Mouse (Mus musculus): ENCODE results near the gene Snrpe. TPM values are rescaled to one million over a fixed set of nuclear protein-coding genes. Genes with fewer than 3 reads are reported as not detected.

The Snrpe gene
- polyA plus RNA-seq, 1 experiment from 2014 or later = 817 TPM

- Histone ChIP-seq H3K9me3 (ENCODE audit: low read depth, low read length) (no peaks in the 10 kb centered on the region), H3K36me3 (ENCODE audit: insufficient read depth) (peaks cover 75% of the 10 kb centered on the region), H3K4me1 (ENCODE audit: insufficient read depth) (no peaks in the 10 kb centered on the region), H3K4me3 (ENCODE audit: low read depth, low read length) (no peak overlapping the region), H3K27me3 (ENCODE audit: insufficient read depth, low read length) (no peaks in the 10 kb centered on the region), H3K27ac (ENCODE audit: low read depth) (no peak overlapping the region), H3K4me2 (no peak overlapping the region), H3K9ac (no peak overlapping the region)
- DNase-seq (no peak), ATAC-seq (ENCODE audit: insufficient read depth) (no peak)
- no peak for TF ChIP-seq CTCF (IDR thresholded peaks at IDR 0.05; ENCODE audit: low read depth)
- 75% methylated on average over 4 of the region's 4 CpGs for WGBS
Measured at GRCm38 (mm10) chr1:133603174-133603573, 6.9 kb downstream of the Snrpe start.

GRCm38 (mm10) chr1:133596298-133597007, 13.6 kb downstream of the Snrpe start:
- Histone ChIP-seq H3K4me1 (ENCODE audit: insufficient read depth) (no peaks in the 10 kb centered on the region), H3K9ac (no peak overlapping the region), H3K4me2 (no peak overlapping the region), H3K36me3 (ENCODE audit: insufficient read depth) (peaks cover 7% of the 10 kb centered on the region; the same call in 1 of the 2 replicates), H3K4me3 (ENCODE audit: low read depth, low read length) (no peak overlapping the region), H3K27ac (ENCODE audit: low read depth) (no peak overlapping the region), H3K9me3 (ENCODE audit: low read depth, low read length) (no peaks in the 10 kb centered on the region), H3K27me3 (ENCODE audit: insufficient read depth, low read length) (no peaks in the 10 kb centered on the region)
- TF ChIP-seq CTCF (IDR thresholded peaks at IDR 0.05; ENCODE audit: low read depth) = peak; percentile 57
- DNase-seq = peak; percentile 78
- WGBS = 7% methylated on average over 4 of the region's 4 CpGs
- ATAC-seq (ENCODE audit: insufficient read depth) = peak; percentile 49; the same call in 1 of the 2 replicates

- H3K9me3 ChIP-seq (ENCODE audit: low read depth, low read length) = no peaks in the 10 kb centered on the region
- no peak overlapping the region for H3K9ac ChIP-seq
- no peaks in the 10 kb centered on the region for H3K36me3 ChIP-seq (ENCODE audit: insufficient read depth)
- ATAC-seq (ENCODE audit: insufficient read depth) (no peak), DNase-seq (peak; percentile 33)
- H3K27me3 ChIP-seq (ENCODE audit: insufficient read depth, low read length) = no peaks in the 10 kb centered on the region
- peak; percentile 42; the same call in 1 of the 2 replicates for TF ChIP-seq CTCF (IDR thresholded peaks at IDR 0.05; ENCODE audit: low read depth)
- 68% methylated on average over 6 of the region's 6 CpGs for WGBS
- H3K4me1 ChIP-seq (ENCODE audit: insufficient read depth) = no peaks in the 10 kb centered on the region
- H3K27ac ChIP-seq (ENCODE audit: low read depth) = no peak overlapping the region
- no peak overlapping the region for H3K4me3 ChIP-seq (ENCODE audit: low read depth, low read length)
- no peak overlapping the region for H3K4me2 ChIP-seq
Measured at GRCm38 (mm10) chr1:133585995-133586537, 24.0 kb downstream of the Snrpe start.

- Histone ChIP-seq H3K9ac (no peak overlapping the region), H3K9me3 (ENCODE audit: low read depth, low read length) (peaks cover 1% of the 10 kb centered on the region), H3K4me3 (ENCODE audit: low read depth, low read length) (no peak overlapping the region), H3K27me3 (ENCODE audit: insufficient read depth, low read length) (no peaks in the 10 kb centered on the region), H3K4me1 (ENCODE audit: insufficient read depth) (no peaks in the 10 kb centered on the region), H3K36me3 (ENCODE audit: insufficient read depth) (no peaks in the 10 kb centered on the region), H3K4me2 (no peak overlapping the region), H3K27ac (ENCODE audit: low read depth) (no peak overlapping the region)
- no peak for ATAC-seq (ENCODE audit: insufficient read depth)
- no peak for TF ChIP-seq CTCF (IDR thresholded peaks at IDR 0.05; ENCODE audit: low read depth)
- peak; percentile 43 for DNase-seq
- WGBS = 52% methylated on average over 11 of the region's 11 CpGs
Measured at GRCm38 (mm10) chr1:133571293-133571692, 38.8 kb downstream of the Snrpe start.

Other genes starting within 250 kb of the Snrpe start
- gene Etnk2, start 246.7 kb downstream of the Snrpe start, polyA plus RNA-seq (2014; fragmentation: Nextera tagmentation; extraction: Ambion mirVana) = 2.8 and 3.7 TPM in 2 replicates
- 7.8 and 9.4 TPM in 2 replicates for gene Sox13, start 185.9 kb downstream of the Snrpe start, polyA plus RNA-seq (2014; fragmentation: Nextera tagmentation; extraction: Ambion mirVana)
- not detected in 2 replicates for gene Zbed6, start 50.6 kb upstream of the Snrpe start, polyA plus RNA-seq (2014; fragmentation: Nextera tagmentation; extraction: Ambion mirVana)
- 11.9 and 12.2 TPM in 2 replicates for gene Gm38394, start 51.0 kb upstream of the Snrpe start, polyA plus RNA-seq (2014; fragmentation: Nextera tagmentation; extraction: Ambion mirVana)
- 0.18 and 0.25 TPM in 2 replicates for gene Lax1, start 79.8 kb upstream of the Snrpe start, polyA plus RNA-seq (2014; fragmentation: Nextera tagmentation; extraction: Ambion mirVana)
- gene Atp2b4, start 190.8 kb upstream of the Snrpe start, polyA plus RNA-seq (2014; fragmentation: Nextera tagmentation; extraction: Ambion mirVana) = 11.2 and 12.7 TPM in 2 replicates